Mouse (Mus musculus) cerebellum, adult 9-10 months (tissue): ENCODE results near the gene Prkab1.

Experiments
- DNase-seq: peaks from one replicate; pipeline ENCODE4 v3.0.0; 2022

Gene Prkab1

GRCm38 (mm10) chr5:116017391-116017790, 6.9 kb downstream of the Prkab1 start:
- no peak for DNase-seq

- DNase-seq: no peak
Observed at GRCm38 (mm10) chr5:116016542-116016941, 7.8 kb downstream of the Prkab1 start.

GRCm38 (mm10) chr5:116014237-116014636, 10.1 kb downstream of the Prkab1 start:
- no peak for DNase-seq

GRCm38 (mm10) chr5:116013821-116014220, 10.5 kb downstream of the Prkab1 start:
- DNase-seq: no peak

GRCm38 (mm10) chr5:116012503-116012902, 11.8 kb downstream of the Prkab1 start:
- no peak for DNase-seq

- no peak for DNase-seq
Observed at GRCm38 (mm10) chr5:116011700-116012099, 12.6 kb downstream of the Prkab1 start.

GRCm38 (mm10) chr5:116009884-116010627, 14.3 kb downstream of the Prkab1 start:
- DNase-seq: no peak

GRCm38 (mm10) chr5:116009091-116009851, 15.0 kb downstream of the Prkab1 start:
- DNase-seq: no peak

- DNase-seq: no peak
Observed at GRCm38 (mm10) chr5:116007723-116008122, 16.6 kb downstream of the Prkab1 start.

- DNase-seq: peak; percentile 46
Observed at GRCm38 (mm10) chr5:116006324-116007099, 17.8 kb downstream of the Prkab1 start.

GRCm38 (mm10) chr5:116004271-116004670, 20.0 kb downstream of the Prkab1 start:
- DNase-seq: no peak

GRCm38 (mm10) chr5:116003825-116004224, 20.5 kb downstream of the Prkab1 start:
- DNase-seq: no peak

- no peak for DNase-seq
Observed at GRCm38 (mm10) chr5:116003154-116003553, 21.2 kb downstream of the Prkab1 start.

- DNase-seq: no peak
Observed at GRCm38 (mm10) chr5:115997376-115997775, 26.9 kb downstream of the Prkab1 start.

- DNase-seq: peak; percentile 22
Observed at GRCm38 (mm10) chr5:115994101-115994500, 30.2 kb downstream of the Prkab1 start.

- DNase-seq: no peak
Observed at GRCm38 (mm10) chr5:115991717-115992116, 32.6 kb downstream of the Prkab1 start.

- DNase-seq: no peak
Observed at GRCm38 (mm10) chr5:115987284-115987683, 37.0 kb downstream of the Prkab1 start.

- peak; percentile 17 for DNase-seq
Observed at GRCm38 (mm10) chr5:115985101-115985500, 39.2 kb downstream of the Prkab1 start.

- DNase-seq: no peak
Observed at GRCm38 (mm10) chr5:115984392-115984791, 39.9 kb downstream of the Prkab1 start.

GRCm38 (mm10) chr5:115982671-115983373, 41.5 kb downstream of the Prkab1 start:
- peak; percentile 24 for DNase-seq

- DNase-seq: no peak
Observed at GRCm38 (mm10) chr5:115980537-115980936, 43.8 kb downstream of the Prkab1 start.

GRCm38 (mm10) chr5:115979134-115979696, 45.1 kb downstream of the Prkab1 start:
- peak; percentile 44 for DNase-seq
